Mouse (Mus musculus): ENCODE data around the gene Zfp706. TPM values are rescaled to one million over a fixed set of nuclear protein-coding genes. Genes with fewer than 3 reads are reported as not detected.

Gene Zfp706
- polyA plus RNA-seq, 1 experiment, result 165 TPM

GRCm38 (mm10) chr15:37037704-37038103 lies 30.1 kb upstream of the Zfp706 start:
- Histone ChIP-seq H3K27ac (ENCODE audit: insufficient read depth, low read length) (no peak overlapping the region), H3K4me1 (ENCODE audit: control insufficient read depth, insufficient read depth, low read length) (no peaks in the 10 kb centered on the region), H3K4me3 (ENCODE audit: insufficient read depth, low read length) (no peak overlapping the region)
- TF ChIP-seq POLR2A (IDR thresholded peaks at IDR 0.05; ENCODE audit: low read depth, low read length), result no peak
- TF ChIP-seq CTCF (IDR thresholded peaks at IDR 0.05; ENCODE audit: borderline replicate concordance, insufficient read depth, low read length), result no peak

- no peak overlapping the region for H3K4me3 ChIP-seq (ENCODE audit: insufficient read depth, low read length)
- H3K27ac ChIP-seq (ENCODE audit: insufficient read depth, low read length), result no peak overlapping the region
- no peak for TF ChIP-seq POLR2A (IDR thresholded peaks at IDR 0.05; ENCODE audit: low read depth, low read length)
- no peak for TF ChIP-seq CTCF (IDR thresholded peaks at IDR 0.05; ENCODE audit: borderline replicate concordance, insufficient read depth, low read length)
- no peaks in the 10 kb centered on the region for H3K4me1 ChIP-seq (ENCODE audit: control insufficient read depth, insufficient read depth, low read length)
Observed at GRCm38 (mm10) chr15:37036481-37037156, 29.0 kb upstream of the Zfp706 start.

GRCm38 (mm10) chr15:37034155-37034554 lies 26.6 kb upstream of the Zfp706 start:
- H3K4me3 ChIP-seq (ENCODE audit: insufficient read depth, low read length), result no peak overlapping the region
- no peak overlapping the region for H3K27ac ChIP-seq (ENCODE audit: insufficient read depth, low read length)
- TF ChIP-seq POLR2A (IDR thresholded peaks at IDR 0.05; ENCODE audit: low read depth, low read length) (no peak), CTCF (IDR thresholded peaks at IDR 0.05; ENCODE audit: borderline replicate concordance, insufficient read depth, low read length) (no peak)
- peaks cover 4% of the 10 kb centered on the region; the same call in 1 of the 2 replicates for H3K4me1 ChIP-seq (ENCODE audit: control insufficient read depth, insufficient read depth, low read length)

DNA sequence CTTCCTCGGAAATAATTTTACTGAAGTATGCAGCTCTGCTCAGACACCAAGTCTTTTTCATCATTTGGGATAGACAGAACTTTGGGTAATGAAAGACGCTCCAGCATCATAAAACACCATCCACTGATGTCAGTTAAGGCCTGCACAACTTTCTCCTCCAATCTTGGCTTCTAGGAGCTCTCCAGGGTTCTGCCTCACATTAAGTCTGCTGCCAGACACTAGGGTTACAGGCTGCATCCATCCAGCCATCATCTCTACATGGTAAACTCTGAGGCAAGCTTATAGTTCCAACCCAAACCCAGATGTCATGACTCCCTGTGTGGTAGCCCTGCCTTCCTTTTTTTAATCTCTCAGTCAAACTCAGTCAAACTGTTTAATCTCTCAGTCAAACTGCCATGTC lies 25.9 kb upstream of the Zfp706 start:
- Histone ChIP-seq H3K4me3 (ENCODE audit: insufficient read depth, low read length) (no peak overlapping the region), H3K27ac (ENCODE audit: insufficient read depth, low read length) (no peak overlapping the region), H3K4me1 (ENCODE audit: control insufficient read depth, insufficient read depth, low read length) (peaks cover 4% of the 10 kb centered on the region; the same call in 1 of the 2 replicates)
- TF ChIP-seq CTCF (IDR thresholded peaks at IDR 0.05; ENCODE audit: borderline replicate concordance, insufficient read depth, low read length), result no peak
- no peak for TF ChIP-seq POLR2A (IDR thresholded peaks at IDR 0.05; ENCODE audit: low read depth, low read length)

DNA sequence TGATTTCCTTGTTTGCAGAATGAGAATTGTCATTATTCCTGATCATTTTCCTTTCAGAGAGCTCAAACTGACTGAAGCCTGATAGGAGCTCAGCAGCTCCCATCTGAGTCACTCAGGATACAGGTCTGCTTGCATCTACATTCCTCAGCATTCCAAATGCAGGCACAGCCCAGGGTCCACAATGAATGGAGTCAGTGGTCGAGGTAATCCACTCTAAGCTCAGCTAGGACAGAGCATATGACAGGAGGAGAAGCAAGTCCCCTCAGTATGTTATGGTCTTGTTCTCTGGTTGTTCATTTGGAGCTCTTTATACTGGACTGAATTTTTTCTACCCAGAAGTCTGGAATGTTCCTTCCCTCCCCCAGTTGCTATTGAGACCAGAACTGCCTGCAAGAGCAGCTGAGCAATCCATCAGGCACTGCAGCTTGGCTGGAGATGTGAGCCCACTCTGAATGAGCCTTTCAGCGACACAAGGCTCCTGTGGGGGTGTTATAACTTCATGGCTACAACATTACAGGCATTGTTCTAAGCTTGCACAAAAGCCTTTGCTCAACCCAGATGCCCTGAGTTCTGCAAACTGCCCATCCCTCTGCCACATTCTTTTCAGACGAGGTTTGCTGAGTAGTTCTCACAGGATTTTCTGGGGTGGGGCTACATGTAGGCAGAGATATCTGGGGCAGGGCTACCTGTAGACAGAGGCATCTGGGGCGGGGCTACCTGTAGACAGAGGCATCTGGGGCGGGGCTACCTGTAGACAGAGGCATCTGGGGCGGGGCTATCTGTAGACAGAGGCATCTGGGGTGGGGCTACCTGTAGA lies 24.0 kb upstream of the Zfp706 start:
- Histone ChIP-seq H3K4me3 (ENCODE audit: insufficient read depth, low read length) (no peak overlapping the region), H3K4me1 (ENCODE audit: control insufficient read depth, insufficient read depth, low read length) (peaks cover 4% of the 10 kb centered on the region; the same call in 1 of the 2 replicates), H3K27ac (ENCODE audit: insufficient read depth, low read length) (peak overlapping the region; percentile 67)
- TF ChIP-seq CTCF (IDR thresholded peaks at IDR 0.05; ENCODE audit: borderline replicate concordance, insufficient read depth, low read length) (no peak), POLR2A (IDR thresholded peaks at IDR 0.05; ENCODE audit: low read depth, low read length) (no peak)

GRCm38 (mm10) chr15:37030929-37031328 lies 23.4 kb upstream of the Zfp706 start:
- peak overlapping the region; percentile 67 for H3K27ac ChIP-seq (ENCODE audit: insufficient read depth, low read length)
- TF ChIP-seq CTCF (IDR thresholded peaks at IDR 0.05; ENCODE audit: borderline replicate concordance, insufficient read depth, low read length) (no peak), POLR2A (IDR thresholded peaks at IDR 0.05; ENCODE audit: low read depth, low read length) (no peak)

DNA sequence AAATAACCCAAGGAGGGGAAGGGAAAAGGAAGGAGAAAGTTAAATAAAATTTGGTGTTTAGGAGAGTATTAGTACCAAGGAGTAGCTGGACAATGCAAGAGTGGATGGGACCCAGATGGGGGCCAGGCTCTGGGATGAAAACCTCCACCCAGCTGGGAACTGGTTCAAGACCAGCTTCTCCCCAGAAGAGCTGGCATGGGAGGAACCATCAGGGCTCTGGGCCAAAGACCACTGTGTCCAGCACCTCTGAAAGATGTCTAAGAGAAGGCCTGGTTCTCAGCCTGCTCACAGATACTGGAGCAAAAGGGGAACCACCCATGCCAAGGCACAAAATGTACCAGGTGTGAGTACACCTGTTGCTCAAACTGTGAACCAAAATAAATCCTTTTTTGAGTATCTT lies 20.4 kb upstream of the Zfp706 start:
- no peak overlapping the region for H3K4me3 ChIP-seq (ENCODE audit: insufficient read depth, low read length)
- no peak overlapping the region for H3K27ac ChIP-seq (ENCODE audit: insufficient read depth, low read length)
- TF ChIP-seq CTCF (IDR thresholded peaks at IDR 0.05; ENCODE audit: borderline replicate concordance, insufficient read depth, low read length), result no peak
- no peak for TF ChIP-seq POLR2A (IDR thresholded peaks at IDR 0.05; ENCODE audit: low read depth, low read length)
- H3K4me1 ChIP-seq (ENCODE audit: control insufficient read depth, insufficient read depth, low read length), result peaks cover 4% of the 10 kb centered on the region; the same call in 1 of the 2 replicates

More at GRCm38 (mm10) chr15:37030929-37031328, 23.4 kb upstream of the Zfp706 start:
- no peak overlapping the region for H3K4me3 ChIP-seq (ENCODE audit: insufficient read depth, low read length)
- peaks cover 4% of the 10 kb centered on the region; the same call in 1 of the 2 replicates for H3K4me1 ChIP-seq (ENCODE audit: control insufficient read depth, insufficient read depth, low read length)

- no peak for TF ChIP-seq POLR2A (IDR thresholded peaks at IDR 0.05; ENCODE audit: low read depth, low read length)
- TF ChIP-seq CTCF (IDR thresholded peaks at IDR 0.05; ENCODE audit: borderline replicate concordance, insufficient read depth, low read length), result no peak
- Histone ChIP-seq H3K4me3 (ENCODE audit: insufficient read depth, low read length) (no peak overlapping the region), H3K27ac (ENCODE audit: insufficient read depth, low read length) (no peak overlapping the region)
Observed at GRCm38 (mm10) chr15:37026458-37026857, 18.9 kb upstream of the Zfp706 start.

GRCm38 (mm10) chr15:37020581-37021245 lies 13.1 kb upstream of the Zfp706 start:
- H3K4me3 ChIP-seq (ENCODE audit: insufficient read depth, low read length), result no peak overlapping the region
- no peak overlapping the region for H3K27ac ChIP-seq (ENCODE audit: insufficient read depth, low read length)
- TF ChIP-seq POLR2A (IDR thresholded peaks at IDR 0.05; ENCODE audit: low read depth, low read length) (no peak), CTCF (IDR thresholded peaks at IDR 0.05; ENCODE audit: borderline replicate concordance, insufficient read depth, low read length) (no peak)
- H3K4me1 ChIP-seq (ENCODE audit: control insufficient read depth, insufficient read depth, low read length), result no peaks in the 10 kb centered on the region

More at GRCm38 (mm10) chr15:37026458-37026857, 18.9 kb upstream of the Zfp706 start:
- H3K4me1 ChIP-seq (ENCODE audit: control insufficient read depth, insufficient read depth, low read length), result peaks cover 4% of the 10 kb centered on the region; the same call in 1 of the 2 replicates

All from embryonic fibroblast, embryonic 13.5 days (primary cell).